Mouse (Mus musculus) thymus, postnatal 14 days (tissue): ENCODE results near the gene Extl1.
A peak's percentile ranks its signal among the peaks of the same experiment; 100 is the strongest.
"Not testable (repeated sequence)": the region's sequence is repeated elsewhere in the genome, so short reads cannot be mapped to it uniquely, and the experiment has no call there.

Experiments used
- DNase-seq: peaks from one replicate; pipeline ENCODE4 v3.0.0; 2021

Gene Extl1

GRCm38 (mm10) chr4:134350641-134351040 is 33.0 kb downstream of the Extl1 start:
- no peak for DNase-seq

GRCm38 (mm10) chr4:134349829-134350228 is 33.8 kb downstream of the Extl1 start:
- DNase-seq = no peak

GRCm38 (mm10) chr4:134348545-134348944 is 35.1 kb downstream of the Extl1 start:
- no peak for DNase-seq

- no peak for DNase-seq
These were observed 35.6 kb downstream of the Extl1 start for GRCm38 (mm10) chr4:134348078-134348477.

GRCm38 (mm10) chr4:134345802-134346201 is 37.8 kb downstream of the Extl1 start:
- DNase-seq = no peak

- DNase-seq = no peak
These were observed 39.0 kb downstream of the Extl1 start for GRCm38 (mm10) chr4:134344620-134345019.

- peak; percentile 30 for DNase-seq
These were observed 40.3 kb downstream of the Extl1 start, which contains the start of gene Slc30a2 for GRCm38 (mm10) chr4:134343071-134344031. Gene Slc30a2 (plus strand): TSS chr4:134343181.

GRCm38 (mm10) chr4:134342213-134342779 is 41.4 kb downstream of the Extl1 start:
- no peak for DNase-seq

- DNase-seq = not testable (repeated sequence)
These were observed 42.4 kb downstream of the Extl1 start for GRCm38 (mm10) chr4:134341231-134341630.

- DNase-seq = no peak
These were observed 53.4 kb downstream of the Extl1 start for GRCm38 (mm10) chr4:134330281-134330680.

- no peak for DNase-seq
These were observed 54.8 kb downstream of the Extl1 start for GRCm38 (mm10) chr4:134328832-134329231.

GRCm38 (mm10) chr4:134328151-134328550 is 55.5 kb downstream of the Extl1 start:
- no peak for DNase-seq

GRCm38 (mm10) chr4:134326859-134327530 is 56.7 kb downstream of the Extl1 start:
- DNase-seq = no peak

- no peak for DNase-seq
These were observed 59.0 kb downstream of the Extl1 start for GRCm38 (mm10) chr4:134324655-134325054.

GRCm38 (mm10) chr4:134321524-134321923 is 62.1 kb downstream of the Extl1 start:
- DNase-seq = no peak

- DNase-seq = no peak
These were observed 64.0 kb downstream of the Extl1 start for GRCm38 (mm10) chr4:134319674-134320073.

GRCm38 (mm10) chr4:134319074-134319473 is 64.6 kb downstream of the Extl1 start:
- DNase-seq = no peak

- peak; percentile 37 for DNase-seq
These were observed 67.3 kb downstream of the Extl1 start for GRCm38 (mm10) chr4:134316390-134316789.

GRCm38 (mm10) chr4:134315470-134315869 is 68.2 kb downstream of the Extl1 start:
- no peak for DNase-seq

GRCm38 (mm10) chr4:134314876-134315275 is 68.8 kb downstream of the Extl1 start, which contains the start of gene Trim63:
Gene Trim63 (plus strand): TSS chr4:134315120.
- DNase-seq = no peak

- no peak for DNase-seq
These were observed 69.5 kb downstream of the Extl1 start for GRCm38 (mm10) chr4:134314081-134314655.

- no peak for DNase-seq
These were observed 70.7 kb downstream of the Extl1 start for GRCm38 (mm10) chr4:134312901-134313300.

- DNase-seq = no peak
These were observed 71.3 kb downstream of the Extl1 start for GRCm38 (mm10) chr4:134312341-134312740.
